Comparison of ENCODE assay signal across 8 mouse cellular contexts in the genomic region with DNA sequence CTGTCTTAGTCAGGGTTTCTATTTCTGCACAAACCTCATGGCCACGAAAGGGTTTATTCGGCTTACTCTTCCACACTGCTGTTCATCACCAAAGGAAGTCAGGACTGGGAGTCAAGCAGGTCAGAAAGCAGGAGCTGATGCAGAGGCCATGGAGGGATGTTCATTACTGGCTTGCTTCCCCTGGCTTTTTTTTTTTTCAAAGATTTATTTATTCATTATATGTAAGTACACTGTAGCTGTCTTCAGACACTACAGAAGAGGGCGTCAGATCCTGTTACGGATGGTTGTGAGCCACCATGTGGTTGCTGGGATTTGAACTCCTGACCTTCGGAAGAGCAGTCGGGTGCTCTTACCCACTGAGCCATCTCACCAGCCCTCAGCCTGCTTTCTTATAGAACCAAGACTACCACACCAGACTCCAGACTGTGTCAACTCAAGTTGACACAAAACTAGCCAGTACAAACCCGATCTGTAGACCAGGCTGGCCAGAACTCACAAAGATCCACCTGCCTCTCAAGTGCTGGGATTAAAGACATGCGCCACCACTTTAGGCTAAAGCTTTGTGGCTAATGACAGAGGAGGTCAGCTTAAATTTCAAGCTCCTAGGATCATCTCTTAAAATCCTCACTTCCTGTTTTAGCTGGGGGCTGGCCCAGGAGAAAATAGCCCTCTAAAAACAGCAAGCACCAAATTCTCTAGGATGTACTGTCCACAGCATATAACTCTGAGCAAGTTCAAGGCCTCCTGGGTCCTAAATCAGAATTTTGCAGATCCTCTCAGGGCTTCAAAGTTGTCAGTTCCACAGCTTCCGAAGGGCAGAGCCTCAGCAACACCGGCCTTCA. TPM values are rescaled to one million over a fixed set of nuclear protein-coding genes. Genes with fewer than 3 reads are reported as not detected.
DNase-seq lines count a peak whose midpoint lies in the region; ATAC-seq and TF ChIP-seq lines count a peak whose summit lies in the region.
"Not testable (repeated sequence)": the region's sequence is repeated elsewhere in the genome, so short reads cannot be mapped to it uniquely, and the experiment has no call there.

No protein-coding gene starts in this region.

- WGBS in heart, embryonic 11.5 days (ENCODE audit: insufficient replicate concordance) = 71% methylated on average over 10 of the region's 10 CpGs
- 68% methylated on average over 10 of the region's 10 CpGs for WGBS in intestine, embryonic 14.5 days
- WGBS in limb, embryonic 13.5 days = 70% methylated on average over 10 of the region's 10 CpGs
- 67% methylated on average over 10 of the region's 10 CpGs for WGBS in lung, postnatal 0 days
- 64% methylated on average over 10 of the region's 10 CpGs for WGBS in stomach, postnatal 0 days

- not testable (repeated sequence) for ATAC-seq in G1E (ENCODE audit: extremely low read depth, insufficient number of reproducible peaks, low FRiP score, poor library complexity, severe bottlenecking); heart, embryonic 11.5 days (replicated peaks; ENCODE audit: insufficient number of reproducible peaks, low FRiP score, low TSS enrichment); intestine, embryonic 14.5 days (replicated peaks; ENCODE audit: low FRiP score, low TSS enrichment, low read depth); limb, embryonic 13.5 days (ENCODE audit: low FRiP score, low read depth); lung, postnatal 0 days; stomach, postnatal 0 days (ENCODE audit: low FRiP score, low TSS enrichment)
- 0 out of 2 replicates have a peak, but pooled peaks have one; percentile 18 for ATAC-seq in monocyte, adult 5-6 weeks (replicated peaks; ENCODE audit: insufficient number of reproducible peaks, low FRiP score, low TSS enrichment, poor library complexity, severe bottlenecking)

- not testable (repeated sequence) for H3K27me3 ChIP-seq in G1E (ENCODE audit: insufficient read depth, low read length); heart, embryonic 11.5 days (ENCODE audit: control insufficient read depth, insufficient read depth, low read length); intestine, embryonic 14.5 days (replicated peaks; ENCODE audit: control insufficient read depth, insufficient read depth, low read length); limb, embryonic 13.5 days; lung, postnatal 0 days (replicated peaks; ENCODE audit: insufficient read depth, low read length); stomach, postnatal 0 days (ENCODE audit: control insufficient read depth, insufficient read depth, low read length)

- peak overlapping the region; percentile 81 for H3K4me2 ChIP-seq in heart, embryonic 11.5 days
- H3K4me2 ChIP-seq in intestine, embryonic 14.5 days (ENCODE audit: low read length) = peak overlapping the region; percentile 68
- peak overlapping the region; percentile 82 for H3K4me2 ChIP-seq in limb, embryonic 13.5 days (replicated peaks)
- peak overlapping the region; percentile 86 for H3K4me2 ChIP-seq in lung, postnatal 0 days (replicated peaks; ENCODE audit: low read depth, low read length)
- H3K4me2 ChIP-seq in stomach, postnatal 0 days (replicated peaks; ENCODE audit: low read depth) = peak overlapping the region; percentile 91

- H3K9ac ChIP-seq in heart, embryonic 11.5 days (ENCODE audit: low read depth, low read length) = peak overlapping the region; percentile 82
- H3K9ac ChIP-seq in intestine, embryonic 14.5 days (ENCODE audit: low read length) = peak overlapping the region; percentile 55
- H3K9ac ChIP-seq in limb, embryonic 13.5 days = peak overlapping the region; percentile 78
- H3K9ac ChIP-seq in lung, postnatal 0 days (replicated peaks; ENCODE audit: low read depth) = peak overlapping the region; percentile 75
- H3K9ac ChIP-seq in stomach, postnatal 0 days (ENCODE audit: low read length) = peak overlapping the region; percentile 80

- H3K27ac ChIP-seq in embryonic fibroblast, embryonic 13.5 days (ENCODE audit: insufficient read depth, low read length) = not testable (repeated sequence)
- H3K27ac ChIP-seq in heart, embryonic 11.5 days (ENCODE audit: low read depth, low read length) = peak overlapping the region; percentile 63
- peak overlapping the region; percentile 24; the same call in 1 of the 2 replicates for H3K27ac ChIP-seq in intestine, embryonic 14.5 days (ENCODE audit: low read depth)
- H3K27ac ChIP-seq in limb, embryonic 13.5 days = peak overlapping the region; percentile 33; the same call in 1 of the 2 replicates
- peak overlapping the region; percentile 82 for H3K27ac ChIP-seq in lung, postnatal 0 days (ENCODE audit: low read length)
- peak overlapping the region; percentile 89 for H3K27ac ChIP-seq in stomach, postnatal 0 days (replicated peaks)

- H3K9me3 ChIP-seq in G1E (replicated peaks); heart, embryonic 11.5 days (replicated peaks; ENCODE audit: control insufficient read depth, low read length); intestine, embryonic 14.5 days (ENCODE audit: control insufficient read depth, low read length); limb, embryonic 13.5 days; lung, postnatal 0 days (ENCODE audit: low read length); stomach, postnatal 0 days (ENCODE audit: control insufficient read depth, low read length): not testable (repeated sequence)

- TF ChIP-seq CTCF in G1E (IDR thresholded peaks at IDR 0.05; ENCODE audit: low read depth, low read length); embryonic fibroblast, embryonic 13.5 days (IDR thresholded peaks at IDR 0.05; ENCODE audit: borderline replicate concordance, insufficient read depth, low read length); lung, postnatal 0 days (IDR thresholded peaks at IDR 0.05); stomach, postnatal 0 days (IDR thresholded peaks at IDR 0.05; ENCODE audit: low read depth): not testable (repeated sequence)

- peaks cover 22% of the 10 kb centered on the region for H3K4me1 ChIP-seq in G1E (ENCODE audit: insufficient read depth, low read depth, low read length)
- H3K4me1 ChIP-seq in embryonic fibroblast, embryonic 13.5 days (ENCODE audit: control insufficient read depth, insufficient read depth, low read length); heart, embryonic 11.5 days (ENCODE audit: control insufficient read depth, insufficient read depth, low read length); limb, embryonic 13.5 days; lung, postnatal 0 days (ENCODE audit: insufficient read depth, low read depth, low read length): not testable (repeated sequence)
- peaks cover 11% of the 10 kb centered on the region; the same call in 1 of the 2 replicates for H3K4me1 ChIP-seq in intestine, embryonic 14.5 days (replicated peaks; ENCODE audit: control insufficient read depth, insufficient read depth, low read length)
- peaks cover 11% of the 10 kb centered on the region; the same call in 1 of the 2 replicates for H3K4me1 ChIP-seq in stomach, postnatal 0 days (replicated peaks; ENCODE audit: control insufficient read depth, insufficient read depth)

- TF ChIP-seq POLR2A in embryonic fibroblast, embryonic 13.5 days (IDR thresholded peaks at IDR 0.05; ENCODE audit: low read depth, low read length) = not testable (repeated sequence)

- H3K4me3 ChIP-seq in G1E (ENCODE audit: low read depth, low read length) = peak overlapping the region; percentile 70
- H3K4me3 ChIP-seq in embryonic fibroblast, embryonic 13.5 days (ENCODE audit: insufficient read depth, low read length) = peak overlapping the region; percentile 39
- H3K4me3 ChIP-seq in heart, embryonic 11.5 days (ENCODE audit: low read depth, low read length) = peak overlapping the region; percentile 55
- H3K4me3 ChIP-seq in intestine, embryonic 14.5 days (ENCODE audit: low read depth, low read length) = peak overlapping the region; percentile 46
- H3K4me3 ChIP-seq in limb, embryonic 13.5 days = peak overlapping the region; percentile 58
- peak overlapping the region; percentile 49 for H3K4me3 ChIP-seq in lung, postnatal 0 days (ENCODE audit: low read depth, low read length)
- peak overlapping the region; percentile 51 for H3K4me3 ChIP-seq in stomach, postnatal 0 days (ENCODE audit: low read depth, low read length)

- not testable (repeated sequence) for TF ChIP-seq EP300 in lung, postnatal 0 days (IDR thresholded peaks at IDR 0.05); stomach, postnatal 0 days (optimal IDR thresholded peaks at IDR 0.05)

- H3K36me3 ChIP-seq in G1E (replicated peaks); heart, embryonic 11.5 days (ENCODE audit: control insufficient read depth, insufficient read depth, low read length); intestine, embryonic 14.5 days (ENCODE audit: control insufficient read depth, insufficient read depth, low read length); limb, embryonic 13.5 days; lung, postnatal 0 days (ENCODE audit: insufficient read depth, low read length); stomach, postnatal 0 days (ENCODE audit: control insufficient read depth, insufficient read depth, low read length): not testable (repeated sequence)

- DNase-seq in G1E (ENCODE audit: low spot score) = peak; percentile 12
- peak; percentile 60 for DNase-seq in intestine, embryonic 14.5 days (ENCODE audit: low spot score)
- not testable (repeated sequence) for DNase-seq in lung, postnatal 0 days (ENCODE audit: low spot score); stomach, postnatal 0 days (ENCODE audit: low spot score)

RNA-seq across cellular contexts. Expression of gene Adcy9, which starts 54.0 kb away (rescaled TPM):
- 0.73 and 0.83 TPM in 2 replicates for total RNA-seq in G1E (2014; fragmentation: Nextera tagmentation)
- total RNA-seq in G1E (2017) = 2.1 and 2.3 TPM in 2 replicates
- polyA plus RNA-seq in G1E (2012) = 0.41 and 0.47 TPM in 2 replicates
- polyA plus RNA-seq in embryonic fibroblast, embryonic 13.5 days (2011; ENCODE audit: insufficient read length, low read depth, missing spikeins) = 2.3 and 2.8 TPM in 2 replicates
- 0.99 and 1.2 TPM in 2 replicates for polyA plus RNA-seq in heart, embryonic 11.5 days (2014; fragmentation: Nextera tagmentation; extraction: Ambion mirVana)
- polyA plus RNA-seq in intestine, embryonic 14.5 days (2014; fragmentation: Nextera tagmentation; extraction: Ambion mirVana) = 1.6 and 2.2 TPM in 2 replicates
- polyA plus RNA-seq in limb, embryonic 13.5 days (2015; fragmentation: Nextera tagmentation; extraction: Ambion mirVana) = 1.3 and 1.5 TPM in 2 replicates
- 2.9 and 3.1 TPM in 2 replicates for polyA plus RNA-seq in lung, postnatal 0 days (2015; fragmentation: Nextera tagmentation; extraction: Ambion mirVana)
- total RNA-seq in monocyte, adult 5-6 weeks (2017) = 2.7 to 3.6 TPM (median 2.8 TPM) in 3 replicates
- polyA plus RNA-seq in stomach, postnatal 0 days (2015; fragmentation: Nextera tagmentation; extraction: Ambion mirVana) = 1.2 and 1.3 TPM in 2 replicates
